Mouse (Mus musculus): ENCODE measurements at regions not wholly inside any gene's neighbourhood (a gene's known extent, or its start where the extent isn't known, plus 50 kb on each side); places are given as distances from the start of the nearest gene placed in this dataset.
A peak's percentile ranks its signal among the peaks of the same experiment; 100 is the strongest.

GRCm38 (mm10) chr4:89550515-89550914, 128.7 kb upstream of the Dmrta1 start:
- Histone ChIP-seq H3K9ac (ENCODE audit: insufficient read depth, low read depth) (no peak overlapping the region), H3K27me3 (replicated peaks) (no peaks in the 10 kb centered on the region), H3K27ac (ENCODE audit: insufficient read depth, low read depth) (no peak overlapping the region), H3K36me3 (replicated peaks in 1 of 2; ENCODE audit: control insufficient read depth in 1 of 2, insufficient read depth in 1 of 2, low read length in 1 of 2) (no peaks in the 10 kb centered on the region), H3K4me1 (ENCODE audit: control insufficient read depth in 1 of 2, insufficient read depth in 2 of 2) (peaks cover 0 to 12% of the 10 kb centered on the region in 2 experiments; a peak in 2 of 4 replicates), H3K9me3 (replicated peaks; ENCODE audit: low read length) (no peaks in the 10 kb centered on the region), H3K79me2 (replicated peaks; ENCODE audit: control insufficient read depth, extremely low read depth, insufficient read depth, poor library complexity, severe bottlenecking) (no peaks in the 10 kb centered on the region), H3K4me2 (ENCODE audit: insufficient read depth, low read depth, poor library complexity, severe bottlenecking) (no peak overlapping the region), H3K4me3 (replicated peaks in 1 of 3; ENCODE audit: low read depth in 2 of 3, low read length in 2 of 3, poor library complexity in 1 of 3) (no peak overlapping the region)
- dilution Hi-C loops (cut with MboI; ENCODE audit: extremely low pct_ligation_motif_present, extremely low pct_unique_long_range_greater_than_20kb, low sequenced_read_pairs) (no loop called here), in situ Hi-C loops (cut with MboI; ENCODE audit: low pct_ligation_motif_present, low pct_unique_long_range_greater_than_20kb, low sequenced_read_pairs) (no loop called here)
- DNase-seq (ENCODE audit: extremely low read depth): no peak
- no peak for TF ChIP-seq MXI1 (IDR thresholded peaks at IDR 0.05; ENCODE audit: low read depth, low read length)
- TF ChIP-seq EP300 (IDR thresholded peaks at IDR 0.05; ENCODE audit: low read length): no peak
- no peak for TF ChIP-seq ZKSCAN1 (IDR thresholded peaks at IDR 0.05; ENCODE audit: borderline replicate concordance, low read depth, low read length)
- TF ChIP-seq ZMIZ1 (IDR thresholded peaks at IDR 0.05; ENCODE audit: low read depth, low read length): no peak
- no peak for TF ChIP-seq USF1 (IDR thresholded peaks at IDR 0.05; ENCODE audit: low read depth, low read length)
- no peak for TF ChIP-seq ZC3H11A (IDR thresholded peaks at IDR 0.05; ENCODE audit: low read depth, low read length)
- no peak for TF ChIP-seq POLR2A (IDR thresholded peaks at IDR 0.05; ENCODE audit: low read depth, low read length)
- no peak for TF ChIP-seq KAT2A (IDR thresholded peaks at IDR 0.05; ENCODE audit: insufficient replicate concordance, low read length)
- TF ChIP-seq JUN (IDR thresholded peaks at IDR 0.05; ENCODE audit: insufficient read depth, low read depth, low read length): no peak
- TF ChIP-seq NELFE (IDR thresholded peaks at IDR 0.05; ENCODE audit: low read depth, low read length): no peak
- no peak for TF ChIP-seq CHD1 (IDR thresholded peaks at IDR 0.05; ENCODE audit: low read depth, low read length)
- no peak for TF ChIP-seq UBTF (IDR thresholded peaks at IDR 0.05; ENCODE audit: low read depth, low read length)
- TF ChIP-seq RCOR1 (conservative IDR thresholded peaks at IDR 0.05; ENCODE audit: low read depth, low read length): no peak

DNA sequence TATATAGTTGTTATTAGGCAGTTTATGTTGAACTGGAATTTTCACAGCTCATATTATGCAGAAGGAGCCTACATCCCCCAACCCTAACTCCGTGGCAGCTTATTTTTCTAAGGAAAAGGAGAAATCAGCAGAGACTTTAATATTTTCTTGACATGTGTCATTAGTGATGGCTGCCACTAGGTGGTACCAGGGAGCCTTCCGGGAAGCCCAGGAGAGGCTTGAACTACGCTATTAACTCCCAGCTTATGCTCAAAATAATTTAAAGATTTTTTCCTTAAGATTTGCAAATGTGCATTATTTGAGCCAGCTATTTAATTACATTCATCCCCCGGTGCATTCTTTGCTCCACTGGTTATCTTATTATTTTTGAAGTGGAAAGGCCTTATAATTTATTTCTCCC, 146.8 kb upstream of the Dmrta1 start:
- dilution Hi-C loops (cut with MboI; ENCODE audit: extremely low pct_ligation_motif_present, extremely low pct_unique_long_range_greater_than_20kb, low sequenced_read_pairs) (no loop called here), in situ Hi-C loops (cut with MboI; ENCODE audit: low pct_ligation_motif_present, low pct_unique_long_range_greater_than_20kb, low sequenced_read_pairs) (no loop called here)
- Histone ChIP-seq H3K36me3 (replicated peaks in 1 of 2; ENCODE audit: control insufficient read depth in 1 of 2, insufficient read depth in 1 of 2, low read length in 1 of 2) (no peaks in the 10 kb centered on the region), H3K4me2 (ENCODE audit: insufficient read depth, low read depth, poor library complexity, severe bottlenecking) (0 out of 2 replicates have a peak overlapping the region, but pooled peaks have one; percentile 63), H3K4me3 (replicated peaks in 1 of 3; ENCODE audit: low read depth in 2 of 3, low read length in 2 of 3, poor library complexity in 1 of 3) (no peak overlapping the region), H3K9ac (ENCODE audit: insufficient read depth, low read depth) (peak overlapping the region; percentile 86; the same call in 1 of the 2 replicates), H3K27ac (ENCODE audit: insufficient read depth, low read depth) (peak overlapping the region; percentile 96), H3K9me3 (replicated peaks; ENCODE audit: low read length) (no peaks in the 10 kb centered on the region), H3K27me3 (replicated peaks) (no peaks in the 10 kb centered on the region), H3K79me2 (replicated peaks; ENCODE audit: control insufficient read depth, extremely low read depth, insufficient read depth, poor library complexity, severe bottlenecking) (no peaks in the 10 kb centered on the region), H3K4me1 (ENCODE audit: control insufficient read depth in 1 of 2, insufficient read depth in 2 of 2) (peaks cover 11 to 53% of the 10 kb centered on the region in 2 experiments)
- DNase-seq (ENCODE audit: extremely low read depth): no peak
- no peak for TF ChIP-seq HCFC1 (IDR thresholded peaks at IDR 0.05; ENCODE audit: low read depth, low read length)
- TF ChIP-seq USF1 (IDR thresholded peaks at IDR 0.05; ENCODE audit: low read depth, low read length): no peak
- no peak for TF ChIP-seq PAX5 (IDR thresholded peaks at IDR 0.05; ENCODE audit: low read length)
- no peak for TF ChIP-seq E2F4 (IDR thresholded peaks at IDR 0.05; ENCODE audit: insufficient replicate concordance, low read depth, low read length)
- no peak for TF ChIP-seq POLR2AphosphoS2 (IDR thresholded peaks at IDR 0.05; ENCODE audit: low read depth, low read length)
- TF ChIP-seq IRF4 (IDR thresholded peaks at IDR 0.05; ENCODE audit: low read depth, low read length): peak; percentile 68
- no peak for TF ChIP-seq UBTF (IDR thresholded peaks at IDR 0.05; ENCODE audit: low read depth, low read length)
- TF ChIP-seq MAZ (IDR thresholded peaks at IDR 0.05; ENCODE audit: low read depth, low read length): no peak
- no peak for TF ChIP-seq CHD1 (IDR thresholded peaks at IDR 0.05; ENCODE audit: low read depth, low read length)
- peak; percentile 78 to 87 for TF ChIP-seq CTCF (conservative IDR thresholded peaks at IDR 0.05 in 1 of 2, IDR thresholded peaks at IDR 0.05 in 1 of 2; ENCODE audit: low read depth in 2 of 2, low read length in 2 of 2)
- peak; percentile 55; the same call in 1 of the 2 replicates for TF ChIP-seq ELF1 (IDR thresholded peaks at IDR 0.05; ENCODE audit: low read depth, low read length)
- TF ChIP-seq CHD2 (IDR thresholded peaks at IDR 0.05; ENCODE audit: low read length): no peak
- no peak for TF ChIP-seq MAFK (IDR thresholded peaks at IDR 0.05; ENCODE audit: insufficient replicate concordance, low read length)
- TF ChIP-seq RCOR1 (conservative IDR thresholded peaks at IDR 0.05; ENCODE audit: low read depth, low read length): no peak
- TF ChIP-seq TCF12 (IDR thresholded peaks at IDR 0.05; ENCODE audit: low read depth, low read length): no peak
- no peak for TF ChIP-seq ZC3H11A (IDR thresholded peaks at IDR 0.05; ENCODE audit: low read depth, low read length)
- no peak for TF ChIP-seq ZKSCAN1 (IDR thresholded peaks at IDR 0.05; ENCODE audit: borderline replicate concordance, low read depth, low read length)
- no peak for TF ChIP-seq USF2 (conservative IDR thresholded peaks at IDR 0.05; ENCODE audit: low read depth, low read length)
- no peak for TF ChIP-seq JUN (IDR thresholded peaks at IDR 0.05; ENCODE audit: insufficient read depth, low read depth, low read length)
- no peak for TF ChIP-seq ZMIZ1 (IDR thresholded peaks at IDR 0.05; ENCODE audit: low read depth, low read length)
- TF ChIP-seq ETS1 (conservative IDR thresholded peaks at IDR 0.05; ENCODE audit: low read depth, low read length): no peak
- no peak for TF ChIP-seq MAX (IDR thresholded peaks at IDR 0.05; ENCODE audit: low read length)
- TF ChIP-seq MXI1 (IDR thresholded peaks at IDR 0.05; ENCODE audit: low read depth, low read length): no peak
- no peak for TF ChIP-seq MEF2A (IDR thresholded peaks at IDR 0.05; ENCODE audit: borderline replicate concordance, low read depth, low read length)
- TF ChIP-seq POLR2A (IDR thresholded peaks at IDR 0.05; ENCODE audit: low read depth, low read length): no peak
- TF ChIP-seq BHLHE40 (IDR thresholded peaks at IDR 0.05; ENCODE audit: low read depth, low read length): no peak
- no peak for TF ChIP-seq GABPA (IDR thresholded peaks at IDR 0.05; ENCODE audit: insufficient replicate concordance, low read depth, low read length)
- TF ChIP-seq NELFE (IDR thresholded peaks at IDR 0.05; ENCODE audit: low read depth, low read length): no peak
- TF ChIP-seq JUND (conservative IDR thresholded peaks at IDR 0.05; ENCODE audit: low read depth, low read length): no peak
